Mouse (Mus musculus) adrenal gland, postnatal 10 days (tissue): ENCODE results near the gene Rpusd1. TPM values are rescaled to one million over a fixed set of nuclear protein-coding genes. Genes with fewer than 3 reads are reported as not detected.
"Not testable (repeated sequence)": the region's sequence is repeated elsewhere in the genome, so short reads cannot be mapped to it uniquely, and the experiment has no call there.

ENCODE experiments used
- DNase-seq: peaks from one replicate; pipeline ENCODE4 v3.0.0; 2021; ENCODE audit warnings: mixed read lengths
- total RNA-seq, 2 experiments: library from RNA; stranded (reverse); gene quantifications; 2 replicates each; pipeline ENCODE4 v1.2.3; 2021

The Rpusd1 gene
- total RNA-seq, 2 experiments from 2014 or later, result 9.5 to 11.0 TPM

GRCm38 (mm10) chr17:25735745-25736144 lies 8.3 kb downstream of the Rpusd1 start, which contains the start of gene Mslnl:
Gene Mslnl, plus strand, starts transcription at chr17:25736042.
- no peak for DNase-seq

GRCm38 (mm10) chr17:25738861-25739260 lies 11.4 kb downstream of the Rpusd1 start:
- no peak for DNase-seq

- DNase-seq, result not testable (repeated sequence)
These were observed 14.0 kb downstream of the Rpusd1 start for GRCm38 (mm10) chr17:25741471-25741870.

- DNase-seq, result peak; percentile 64
These were observed 16.4 kb downstream of the Rpusd1 start for GRCm38 (mm10) chr17:25743831-25744230.

- no peak for DNase-seq
These were observed 16.8 kb downstream of the Rpusd1 start for GRCm38 (mm10) chr17:25744311-25744710.

GRCm38 (mm10) chr17:25748238-25748637 lies 20.8 kb downstream of the Rpusd1 start:
- DNase-seq, result no peak

GRCm38 (mm10) chr17:25749314-25749713 lies 21.8 kb downstream of the Rpusd1 start:
- no peak for DNase-seq

- peak; percentile 88 for DNase-seq
These were observed 24.0 kb downstream of the Rpusd1 start for GRCm38 (mm10) chr17:25751446-25751845.

- no peak for DNase-seq
These were observed 26.8 kb downstream of the Rpusd1 start, which contains the start of gene Msln for GRCm38 (mm10) chr17:25754241-25754640. Gene Msln, minus strand, starts transcription at chr17:25754378.

GRCm38 (mm10) chr17:25755086-25755485 lies 27.6 kb downstream of the Rpusd1 start:
- no peak for DNase-seq

GRCm38 (mm10) chr17:25755627-25756377 lies 28.3 kb downstream of the Rpusd1 start:
- DNase-seq, result no peak

GRCm38 (mm10) chr17:25756378-25757242 lies 29.1 kb downstream of the Rpusd1 start:
- DNase-seq, result no peak

GRCm38 (mm10) chr17:25757691-25758090 lies 30.2 kb downstream of the Rpusd1 start:
- DNase-seq, result no peak

GRCm38 (mm10) chr17:25760148-25760547 lies 32.7 kb downstream of the Rpusd1 start:
- DNase-seq, result no peak

GRCm38 (mm10) chr17:25761561-25761970 lies 34.1 kb downstream of the Rpusd1 start:
- no peak for DNase-seq

GRCm38 (mm10) chr17:25762591-25762990 lies 35.1 kb downstream of the Rpusd1 start:
- no peak for DNase-seq

- no peak for DNase-seq
These were observed 38.4 kb downstream of the Rpusd1 start for GRCm38 (mm10) chr17:25765886-25766285.

GRCm38 (mm10) chr17:25769331-25769730 lies 41.9 kb downstream of the Rpusd1 start:
- no peak for DNase-seq

- DNase-seq, result peak; percentile 98
These were observed 46.2 kb downstream of the Rpusd1 start, which contains the start of gene Narfl for GRCm38 (mm10) chr17:25773549-25774120. Gene Narfl, plus strand, starts transcription at chr17:25773776.

- no peak for DNase-seq
These were observed 48.0 kb downstream of the Rpusd1 start for GRCm38 (mm10) chr17:25775318-25776062.

- no peak for DNase-seq
These were observed 50.5 kb downstream of the Rpusd1 start for GRCm38 (mm10) chr17:25777948-25778347.
